Mouse (Mus musculus): ENCODE data around the gene Tmtc1.

- TF ChIP-seq CTCF (IDR thresholded peaks at IDR 0.05; ENCODE audit: low read depth, low read length): no peak
- TF ChIP-seq POLR2A (IDR thresholded peaks at IDR 0.05; ENCODE audit: extremely low read depth, insufficient read depth, low read length): no peak
Measured at GRCm38 (mm10) chr6:148363162-148363561, 81.0 kb downstream of the Tmtc1 start.

Measured in liver, adult 2 months (tissue).